Mouse (Mus musculus) embryonic facial prominence, embryonic 15.5 days (tissue): ENCODE results near the gene Zfp385b. TPM values are rescaled to one million over a fixed set of nuclear protein-coding genes. Genes with fewer than 3 reads are reported as not detected.

Source experiments
- ATAC-seq: fragments of 200-750 bp; cut with Nextera tagmentation; 2 replicates; pipeline ENCODE4 v1.8.0; 2017; ENCODE audit warnings: low read depth, moderate TSS enrichment; ENCODE audit not compliant: insufficient number of reproducible peaks, low FRiP score, low TSS enrichment
- H3K27ac ChIP-seq: fragments of 300-500 bp; sonication (generic); replicated peaks from 2 replicates; pipeline ENCODE4 v1.5.1; 2015; ENCODE audit warnings: mild to moderate bottlenecking, inconsistent platforms
- H3K27me3 ChIP-seq: fragments of 300-500 bp; sonication (generic); 2 replicates; pipeline ENCODE4 v1.6.1; 2015; ENCODE audit warnings: inconsistent platforms
- H3K36me3 ChIP-seq: fragments of 300-500 bp; sonication (generic); 2 replicates; pipeline ENCODE4 v1.6.1; 2015; ENCODE audit warnings: mild to moderate bottlenecking, inconsistent platforms
- H3K4me1 ChIP-seq: fragments of 300-500 bp; sonication (generic); 2 replicates; pipeline ENCODE4 v1.6.1; 2015; ENCODE audit warnings: inconsistent platforms
- H3K4me2 ChIP-seq: fragments of 300-500 bp; sonication (generic); replicated peaks from 2 replicates; pipeline ENCODE4 v1.6.1; 2015; ENCODE audit warnings: mild to moderate bottlenecking, inconsistent platforms
- H3K4me3 ChIP-seq: fragments of 300-500 bp; sonication (generic); replicated peaks from 2 replicates; pipeline ENCODE4 v1.5.1; 2015; ENCODE audit warnings: mild to moderate bottlenecking, inconsistent platforms
- H3K9ac ChIP-seq: fragments of 300-500 bp; sonication (generic); 2 replicates; pipeline ENCODE4 v1.6.1; 2015; ENCODE audit warnings: inconsistent platforms
- H3K9me3 ChIP-seq: fragments of 300-500 bp; sonication (generic); replicated peaks from 2 replicates; pipeline ENCODE4 v1.6.1; 2016; ENCODE audit warnings: inconsistent platforms
- WGBS: fragments of 180-500 bp; shearing (Covaris S2); methylation state at CpG from one replicate; pipeline ENCODE4 v1.1.7; 2015; 5-methylcytosine and 5-hydroxymethylcytosine counted together
- polyA plus RNA-seq: library from polyadenylated mRNA; unstranded; fragments of >200 nt; fragmentation: Nextera tagmentation; extraction: Ambion mirVana; gene quantifications from 2 replicates; pipeline ENCODE4 v1.2.1, GENCODE M21; 2015

Zfp385b gene
- polyA plus RNA-seq, 1 experiment from 2014 or later, result 11.0 TPM

GRCm38 (mm10) chr2:77515654-77516053, 303.8 kb downstream of the Zfp385b start:
- Histone ChIP-seq H3K36me3 (no peaks in the 10 kb centered on the region), H3K27me3 (no peaks in the 10 kb centered on the region), H3K4me3 (no peak overlapping the region), H3K4me1 (0 out of 2 replicates have a peak, but pooled peaks cover 5% of the 10 kb centered on the region), H3K9me3 (no peaks in the 10 kb centered on the region), H3K9ac (no peak overlapping the region), H3K4me2 (no peak overlapping the region), H3K27ac (no peak overlapping the region)
- 47% methylated on average over 6 of the region's 6 CpGs for WGBS
- ATAC-seq, result no peak

DNA sequence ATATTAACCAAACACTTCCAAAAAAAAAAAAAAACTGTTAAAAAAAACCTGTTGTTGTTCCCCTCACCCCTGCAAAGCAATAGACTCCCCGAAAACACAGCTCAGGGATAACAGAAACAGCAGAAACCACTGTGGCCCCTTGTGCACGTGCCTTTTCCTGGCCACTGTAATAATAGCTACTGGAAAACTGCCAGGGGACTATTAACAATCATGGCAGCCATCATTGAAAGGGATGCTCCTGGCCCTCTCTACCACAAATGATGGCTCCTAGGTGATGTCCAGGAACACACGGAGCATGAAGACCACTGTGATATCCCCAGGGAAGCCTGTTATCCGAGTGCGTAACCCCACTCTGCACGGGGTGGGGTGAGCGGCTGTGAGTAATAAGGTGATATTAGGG, 304.4 kb downstream of the Zfp385b start:
- no peak for ATAC-seq
- Histone ChIP-seq H3K9me3 (no peaks in the 10 kb centered on the region), H3K27ac (no peak overlapping the region), H3K36me3 (no peaks in the 10 kb centered on the region), H3K9ac (no peak overlapping the region), H3K4me1 (0 out of 2 replicates have a peak, but pooled peaks cover 5% of the 10 kb centered on the region), H3K27me3 (no peaks in the 10 kb centered on the region), H3K4me3 (no peak overlapping the region), H3K4me2 (no peak overlapping the region)
- WGBS, result 73% methylated on average over 7 of the region's 7 CpGs

GRCm38 (mm10) chr2:77514476-77514875, 305.0 kb downstream of the Zfp385b start:
- Histone ChIP-seq H3K27ac (no peak overlapping the region), H3K4me3 (no peak overlapping the region), H3K9ac (no peak overlapping the region), H3K27me3 (no peaks in the 10 kb centered on the region), H3K9me3 (no peaks in the 10 kb centered on the region), H3K4me2 (no peak overlapping the region), H3K36me3 (no peaks in the 10 kb centered on the region), H3K4me1 (0 out of 2 replicates have a peak, but pooled peaks cover 5% of the 10 kb centered on the region)
- no peak for ATAC-seq
- 63% methylated on average over 4 of the region's 4 CpGs for WGBS

DNA sequence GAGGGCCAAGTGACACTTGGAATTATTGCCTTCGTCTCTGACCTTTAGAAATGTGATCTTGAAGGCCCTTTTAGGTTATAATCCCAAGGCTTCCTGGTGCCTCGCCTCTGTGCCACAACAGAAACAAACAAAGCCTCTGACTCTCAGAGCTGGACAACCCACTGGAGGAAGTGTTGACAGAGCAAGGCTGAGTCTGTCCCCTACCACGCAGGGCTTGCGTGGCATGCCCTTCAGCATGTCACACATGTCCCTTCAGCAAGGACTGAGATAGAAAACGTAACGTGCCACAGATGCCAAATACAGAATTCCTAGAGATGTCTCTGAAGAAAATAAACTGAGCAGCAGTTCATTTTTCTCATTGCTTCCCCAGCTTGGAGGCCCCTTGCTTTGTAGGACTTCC, 310.7 kb downstream of the Zfp385b start:
- H3K9ac ChIP-seq, result no peak overlapping the region
- ATAC-seq, result no peak
- H3K4me1 ChIP-seq, result no peaks in the 10 kb centered on the region
- no peaks in the 10 kb centered on the region for H3K9me3 ChIP-seq
- no peak overlapping the region for H3K27ac ChIP-seq
- no peaks in the 10 kb centered on the region for H3K36me3 ChIP-seq
- H3K4me2 ChIP-seq, result no peak overlapping the region
- WGBS, result 67% methylated on average over 6 of the region's 6 CpGs
- no peak overlapping the region for H3K4me3 ChIP-seq
- H3K27me3 ChIP-seq, result no peaks in the 10 kb centered on the region

- no peaks in the 10 kb centered on the region for H3K36me3 ChIP-seq
- no peak overlapping the region for H3K9ac ChIP-seq
- no peaks in the 10 kb centered on the region for H3K4me1 ChIP-seq
- H3K27ac ChIP-seq, result no peak overlapping the region
- no peaks in the 10 kb centered on the region for H3K9me3 ChIP-seq
- H3K27me3 ChIP-seq, result no peaks in the 10 kb centered on the region
- no peak overlapping the region for H3K4me3 ChIP-seq
- 10% methylated on average over 7 of the region's 7 CpGs for WGBS
- H3K4me2 ChIP-seq, result no peak overlapping the region
- ATAC-seq, result no peak
These were observed 313.1 kb downstream of the Zfp385b start for GRCm38 (mm10) chr2:77506308-77506707.

DNA sequence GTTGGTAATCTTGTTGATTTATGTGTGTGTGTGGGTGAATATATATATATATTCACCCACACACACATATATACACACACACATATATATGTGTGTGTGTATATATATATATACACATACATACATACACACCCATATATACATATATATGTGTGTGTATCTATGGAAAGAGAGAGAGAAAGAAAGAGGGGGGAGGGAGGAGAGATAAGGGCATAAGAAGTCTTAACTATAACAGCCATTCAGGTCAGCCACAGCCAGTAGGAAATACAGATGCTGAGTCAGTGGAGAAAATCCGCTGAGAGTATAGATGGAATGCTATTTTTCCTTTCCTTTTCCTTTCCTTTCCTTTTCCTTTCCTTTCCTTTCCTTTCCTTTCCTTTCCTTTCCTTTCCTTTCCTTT, 313.8 kb downstream of the Zfp385b start:
- Histone ChIP-seq H3K9me3 (no peaks in the 10 kb centered on the region), H3K27me3 (no peaks in the 10 kb centered on the region), H3K4me1 (no peaks in the 10 kb centered on the region), H3K36me3 (no peaks in the 10 kb centered on the region), H3K4me3 (no peak overlapping the region), H3K27ac (no peak overlapping the region), H3K4me2 (no peak overlapping the region), H3K9ac (no peak overlapping the region)
- 79% methylated on average over 1 of the region's 1 CpGs for WGBS
- ATAC-seq, result no peak

DNA sequence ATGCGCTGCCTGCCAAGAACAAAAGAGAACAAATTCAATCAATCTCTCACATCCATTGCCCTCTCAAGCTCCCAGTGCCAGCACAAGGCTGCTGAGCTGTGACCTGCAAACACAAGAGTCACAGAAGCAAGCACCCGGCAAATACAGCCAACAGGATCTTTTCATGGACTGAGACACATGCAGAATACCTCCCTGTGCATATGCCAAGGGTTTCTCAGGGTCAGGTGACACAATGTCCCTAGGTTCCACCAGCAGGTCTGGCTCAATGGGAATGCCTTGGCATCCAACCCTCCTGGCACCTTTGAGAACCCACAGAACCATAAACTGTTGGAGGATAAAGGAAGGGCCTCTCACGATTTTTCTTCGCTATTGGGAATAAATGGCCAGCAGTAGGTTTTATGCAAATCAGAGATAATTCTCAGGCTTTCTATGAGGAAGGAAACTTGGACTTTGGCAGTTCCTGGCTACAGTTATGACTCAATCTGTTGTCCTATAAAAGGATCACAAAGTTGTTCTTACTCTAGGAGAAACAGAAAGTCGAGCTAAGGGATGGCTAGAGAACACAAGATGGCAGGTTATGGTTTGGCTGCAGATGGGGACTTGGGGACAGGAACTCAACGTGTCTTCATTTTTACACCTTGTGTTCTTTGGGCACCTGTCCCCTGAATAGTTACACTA, 315.6 kb downstream of the Zfp385b start:
- Histone ChIP-seq H3K4me3 (no peak overlapping the region), H3K27me3 (no peaks in the 10 kb centered on the region), H3K36me3 (no peaks in the 10 kb centered on the region), H3K4me1 (no peaks in the 10 kb centered on the region), H3K9me3 (no peaks in the 10 kb centered on the region), H3K4me2 (no peak overlapping the region), H3K9ac (no peak overlapping the region), H3K27ac (no peak overlapping the region)
- ATAC-seq, result no peak
- 92% methylated on average over 6 of the region's 6 CpGs for WGBS

DNA sequence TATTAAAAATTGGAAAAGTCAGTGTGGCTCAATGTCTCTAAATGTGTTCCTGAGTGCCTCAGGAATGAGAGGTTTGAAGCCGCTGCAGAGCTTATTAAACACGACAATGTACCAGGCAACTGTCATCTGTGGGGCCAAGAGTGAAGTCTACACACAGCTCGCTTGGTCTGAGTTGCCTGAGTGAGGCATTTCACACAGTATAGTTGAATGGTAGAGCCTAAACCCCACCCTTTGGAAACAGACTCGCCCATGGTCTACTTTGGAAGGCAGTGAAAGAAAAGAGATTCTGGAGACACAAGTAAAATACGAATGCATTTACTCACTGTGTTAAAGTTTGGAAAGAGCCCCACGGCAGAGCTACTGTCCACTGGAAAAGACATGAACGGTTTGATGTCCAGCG, 316.2 kb downstream of the Zfp385b start:
- H3K9ac ChIP-seq, result no peak overlapping the region
- no peaks in the 10 kb centered on the region for H3K9me3 ChIP-seq
- H3K4me1 ChIP-seq, result no peaks in the 10 kb centered on the region
- H3K4me3 ChIP-seq, result no peak overlapping the region
- H3K36me3 ChIP-seq, result no peaks in the 10 kb centered on the region
- H3K4me2 ChIP-seq, result no peak overlapping the region
- no peaks in the 10 kb centered on the region for H3K27me3 ChIP-seq
- H3K27ac ChIP-seq, result no peak overlapping the region
- WGBS, result 85% methylated on average over 8 of the region's 8 CpGs
- ATAC-seq, result no peak

- WGBS, result 74% methylated on average over 8 of the region's 8 CpGs
- no peak overlapping the region for H3K27ac ChIP-seq
- H3K27me3 ChIP-seq, result no peaks in the 10 kb centered on the region
- H3K4me2 ChIP-seq, result no peak overlapping the region
- H3K9me3 ChIP-seq, result no peaks in the 10 kb centered on the region
- H3K36me3 ChIP-seq, result no peaks in the 10 kb centered on the region
- ATAC-seq, result no peak
- no peak overlapping the region for H3K4me3 ChIP-seq
- H3K9ac ChIP-seq, result no peak overlapping the region
- no peaks in the 10 kb centered on the region for H3K4me1 ChIP-seq
These were observed 317.0 kb downstream of the Zfp385b start for GRCm38 (mm10) chr2:77502458-77502857.

DNA sequence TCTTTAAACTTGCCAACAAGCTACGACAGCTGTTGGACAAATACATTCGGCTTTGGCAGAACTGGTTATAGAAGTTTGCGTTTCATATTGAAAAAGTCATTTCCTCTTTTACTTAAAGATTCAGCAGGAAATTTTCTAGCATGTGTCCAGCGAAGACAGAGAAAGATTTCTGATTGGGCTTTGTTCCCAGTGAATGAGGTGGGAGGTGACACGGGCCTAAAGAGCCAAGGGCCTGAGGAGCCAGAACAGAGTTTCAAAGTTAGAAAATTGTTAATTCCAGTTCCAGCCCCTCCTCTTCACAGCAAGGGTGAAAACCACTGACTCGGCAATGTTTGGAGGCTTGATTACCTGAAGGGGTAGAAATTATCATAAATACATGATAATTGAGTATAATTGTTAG, 319.0 kb downstream of the Zfp385b start:
- Histone ChIP-seq H3K4me3 (no peak overlapping the region), H3K36me3 (no peaks in the 10 kb centered on the region), H3K27me3 (no peaks in the 10 kb centered on the region), H3K4me2 (no peak overlapping the region), H3K9ac (no peak overlapping the region), H3K9me3 (no peaks in the 10 kb centered on the region), H3K4me1 (no peaks in the 10 kb centered on the region), H3K27ac (no peak overlapping the region)
- WGBS, result 54% methylated on average over 6 of the region's 6 CpGs
- no peak for ATAC-seq

DNA sequence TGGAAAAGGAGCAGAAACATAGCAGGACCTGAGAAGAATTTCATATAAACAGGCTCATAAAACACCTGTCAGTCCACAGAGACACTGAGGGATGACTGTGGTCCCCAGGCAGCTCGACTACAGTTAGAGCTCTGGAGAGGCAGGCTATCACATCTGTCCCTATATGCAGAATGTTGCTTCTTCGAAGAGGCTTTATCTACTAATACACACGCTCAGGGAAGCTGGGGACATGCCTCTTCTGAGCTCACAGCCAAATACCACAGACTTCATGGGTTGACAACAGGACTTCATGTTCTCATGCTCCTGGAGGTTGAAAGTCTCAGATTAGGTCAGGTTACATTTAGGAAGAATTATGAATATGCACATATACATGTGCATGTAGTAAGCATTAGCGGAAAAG, 321.1 kb downstream of the Zfp385b start:
- Histone ChIP-seq H3K9me3 (no peaks in the 10 kb centered on the region), H3K27ac (no peak overlapping the region), H3K4me1 (no peaks in the 10 kb centered on the region), H3K36me3 (no peaks in the 10 kb centered on the region), H3K4me3 (no peak overlapping the region), H3K9ac (no peak overlapping the region), H3K27me3 (no peaks in the 10 kb centered on the region), H3K4me2 (no peak overlapping the region)
- WGBS, result 80% methylated on average over 4 of the region's 4 CpGs
- no peak for ATAC-seq

DNA sequence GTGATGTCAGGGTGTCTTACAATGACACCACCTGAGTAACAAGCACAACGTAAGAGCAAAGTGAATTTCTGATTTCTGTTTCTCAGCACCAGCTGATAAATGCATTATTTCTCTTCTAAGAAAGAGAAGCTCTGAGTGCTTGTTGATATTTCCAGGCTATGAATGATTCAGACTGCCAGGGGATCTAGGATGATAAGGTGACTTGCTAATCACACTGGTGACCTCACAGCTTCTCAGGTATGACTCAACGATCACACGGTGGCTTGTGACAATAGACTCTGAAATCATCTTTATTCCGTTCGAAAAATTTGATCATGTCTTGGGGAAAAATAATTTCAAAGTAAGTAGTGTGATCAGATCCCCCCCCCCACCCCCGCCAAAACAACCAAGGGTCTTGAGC, 321.5 kb downstream of the Zfp385b start:
- Histone ChIP-seq H3K27ac (no peak overlapping the region), H3K36me3 (no peaks in the 10 kb centered on the region), H3K9ac (no peak overlapping the region), H3K27me3 (no peaks in the 10 kb centered on the region), H3K4me1 (no peaks in the 10 kb centered on the region), H3K9me3 (no peaks in the 10 kb centered on the region), H3K4me2 (no peak overlapping the region), H3K4me3 (no peak overlapping the region)
- no peak for ATAC-seq
- 91% methylated on average over 6 of the region's 6 CpGs for WGBS
